Mouse (Mus musculus): ENCODE data around the gene D6Ertd527e. TPM values are rescaled to one million over a fixed set of nuclear protein-coding genes. Genes with fewer than 3 reads are reported as not detected.

D6Ertd527e gene
- polyA plus RNA-seq, 1 experiment, result not detected

- Histone ChIP-seq H3K27me3 (ENCODE audit: control insufficient read depth, insufficient read depth, insufficient read length) (no peaks in the 10 kb centered on the region), H3K79me3 (ENCODE audit: low read depth) (no peaks in the 10 kb centered on the region), H3K36me3 (ENCODE audit: control insufficient read depth, insufficient read depth) (peaks cover 77% of the 10 kb centered on the region), H3ac (ENCODE audit: control insufficient read depth, insufficient read length, low read depth) (no peak overlapping the region), H3K4me3 (ENCODE audit: insufficient read depth, poor library complexity, severe bottlenecking) (no peak overlapping the region), H3K79me2 (ENCODE audit: control insufficient read depth, insufficient read depth) (no peaks in the 10 kb centered on the region)
- TF ChIP-seq MYOG (IDR thresholded peaks at IDR 0.05; ENCODE audit: control insufficient read depth, extremely low read depth, insufficient read length), result no peak
- no peak for TF ChIP-seq MYOD1 (IDR thresholded peaks at IDR 0.05; ENCODE audit: control insufficient read depth, insufficient read length, low read depth)
- TF ChIP-seq CEBPB (IDR thresholded peaks at IDR 0.05; ENCODE audit: low read depth), result no peak
- TF ChIP-seq MAX (IDR thresholded peaks at IDR 0.05), result no peak
- TF ChIP-seq USF1 (IDR thresholded peaks at IDR 0.05; ENCODE audit: low read depth), result no peak
- no peak for TF ChIP-seq CTCF (IDR thresholded peaks at IDR 0.05; ENCODE audit: control insufficient read depth, insufficient read depth, insufficient read length)
- TF ChIP-seq FOSL1 (IDR thresholded peaks at IDR 0.05; ENCODE audit: insufficient read depth, low read length, poor library complexity, severe bottlenecking), result no peak
These were observed 33.9 kb upstream of the D6Ertd527e start for GRCm38 (mm10) chr6:87070641-87071040.

GRCm38 (mm10) chr6:87072759-87073158, 31.8 kb upstream of the D6Ertd527e start:
- TF ChIP-seq MYOG (IDR thresholded peaks at IDR 0.05; ENCODE audit: control insufficient read depth, extremely low read depth, insufficient read length) (no peak), MYOD1 (IDR thresholded peaks at IDR 0.05; ENCODE audit: control insufficient read depth, insufficient read length, low read depth) (no peak), CEBPB (IDR thresholded peaks at IDR 0.05; ENCODE audit: low read depth) (no peak), MAX (IDR thresholded peaks at IDR 0.05) (no peak), FOSL1 (IDR thresholded peaks at IDR 0.05; ENCODE audit: insufficient read depth, low read length, poor library complexity, severe bottlenecking) (no peak), USF1 (IDR thresholded peaks at IDR 0.05; ENCODE audit: low read depth) (no peak), CTCF (IDR thresholded peaks at IDR 0.05; ENCODE audit: control insufficient read depth, insufficient read depth, insufficient read length) (no peak)
- no peak overlapping the region for H3K4me3 ChIP-seq (ENCODE audit: insufficient read depth, poor library complexity, severe bottlenecking)
- H3ac ChIP-seq (ENCODE audit: control insufficient read depth, insufficient read length, low read depth), result no peak overlapping the region
- H3K27me3 ChIP-seq (ENCODE audit: control insufficient read depth, insufficient read depth, insufficient read length), result no peaks in the 10 kb centered on the region
- H3K36me3 ChIP-seq (ENCODE audit: control insufficient read depth, insufficient read depth), result peaks cover 77% of the 10 kb centered on the region
- H3K79me2 ChIP-seq (ENCODE audit: control insufficient read depth, insufficient read depth), result no peaks in the 10 kb centered on the region
- H3K79me3 ChIP-seq (ENCODE audit: low read depth), result no peaks in the 10 kb centered on the region

- H3K79me2 ChIP-seq (ENCODE audit: control insufficient read depth, insufficient read depth), result no peaks in the 10 kb centered on the region
- no peaks in the 10 kb centered on the region for H3K27me3 ChIP-seq (ENCODE audit: control insufficient read depth, insufficient read depth, insufficient read length)
- no peak for TF ChIP-seq CEBPB (IDR thresholded peaks at IDR 0.05; ENCODE audit: low read depth)
- peak; percentile 71 for TF ChIP-seq MYOD1 (IDR thresholded peaks at IDR 0.05; ENCODE audit: control insufficient read depth, insufficient read length, low read depth)
- no peak overlapping the region for H3ac ChIP-seq (ENCODE audit: control insufficient read depth, insufficient read length, low read depth)
- H3K36me3 ChIP-seq (ENCODE audit: control insufficient read depth, insufficient read depth), result peaks cover 65% of the 10 kb centered on the region
- no peak overlapping the region for H3K4me3 ChIP-seq (ENCODE audit: insufficient read depth, poor library complexity, severe bottlenecking)
- no peaks in the 10 kb centered on the region for H3K79me3 ChIP-seq (ENCODE audit: low read depth)
These were observed 29.4 kb upstream of the D6Ertd527e start for GRCm38 (mm10) chr6:87075092-87075685.

DNA sequence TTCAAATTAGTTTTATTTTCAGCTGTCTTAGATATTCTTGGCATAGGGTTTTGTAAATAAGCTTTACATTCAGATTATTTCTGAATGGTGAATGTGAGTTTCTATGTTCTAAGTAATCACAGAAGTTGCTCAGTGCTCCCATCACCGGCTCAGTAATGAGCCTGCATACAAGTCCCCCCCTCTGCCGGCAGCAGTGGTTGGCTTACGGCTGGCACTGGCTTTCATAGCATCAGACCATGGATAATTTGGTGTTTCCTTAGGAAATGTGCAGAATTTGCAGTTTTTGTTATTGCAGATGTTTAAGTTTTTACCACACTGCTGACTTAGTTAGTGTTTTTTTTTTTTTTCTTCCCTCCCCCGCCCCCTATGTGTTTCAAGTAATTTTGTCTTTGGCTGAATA, 25.1 kb upstream of the D6Ertd527e start:
- Histone ChIP-seq H3K36me3 (ENCODE audit: control insufficient read depth, insufficient read depth) (peaks cover 52% of the 10 kb centered on the region), H3ac (ENCODE audit: control insufficient read depth, insufficient read length, low read depth) (no peak overlapping the region), H3K4me3 (ENCODE audit: insufficient read depth, poor library complexity, severe bottlenecking) (no peak overlapping the region), H3K27me3 (ENCODE audit: control insufficient read depth, insufficient read depth, insufficient read length) (no peaks in the 10 kb centered on the region), H3K79me2 (ENCODE audit: control insufficient read depth, insufficient read depth) (no peaks in the 10 kb centered on the region), H3K79me3 (ENCODE audit: low read depth) (no peaks in the 10 kb centered on the region)
- TF ChIP-seq FOSL1 (IDR thresholded peaks at IDR 0.05; ENCODE audit: insufficient read depth, low read length, poor library complexity, severe bottlenecking) (no peak), MYOD1 (IDR thresholded peaks at IDR 0.05; ENCODE audit: control insufficient read depth, insufficient read length, low read depth) (no peak), CTCF (IDR thresholded peaks at IDR 0.05; ENCODE audit: control insufficient read depth, insufficient read depth, insufficient read length) (no peak)

- Histone ChIP-seq H3ac (ENCODE audit: control insufficient read depth, insufficient read length, low read depth) (no peak overlapping the region), H3K79me3 (ENCODE audit: low read depth) (no peaks in the 10 kb centered on the region), H3K79me2 (ENCODE audit: control insufficient read depth, insufficient read depth) (no peaks in the 10 kb centered on the region), H3K27me3 (ENCODE audit: control insufficient read depth, insufficient read depth, insufficient read length) (no peaks in the 10 kb centered on the region), H3K4me3 (ENCODE audit: insufficient read depth, poor library complexity, severe bottlenecking) (no peak overlapping the region), H3K36me3 (ENCODE audit: control insufficient read depth, insufficient read depth) (peaks cover 79% of the 10 kb centered on the region)
- TF ChIP-seq MYOG (IDR thresholded peaks at IDR 0.05; ENCODE audit: control insufficient read depth, extremely low read depth, insufficient read length) (no peak), CEBPB (IDR thresholded peaks at IDR 0.05; ENCODE audit: low read depth) (no peak), FOSL1 (IDR thresholded peaks at IDR 0.05; ENCODE audit: insufficient read depth, low read length, poor library complexity, severe bottlenecking) (no peak), MAX (IDR thresholded peaks at IDR 0.05) (no peak), USF1 (IDR thresholded peaks at IDR 0.05; ENCODE audit: low read depth) (no peak), MYOD1 (IDR thresholded peaks at IDR 0.05; ENCODE audit: control insufficient read depth, insufficient read length, low read depth) (no peak), CTCF (IDR thresholded peaks at IDR 0.05; ENCODE audit: control insufficient read depth, insufficient read depth, insufficient read length) (no peak)
These were observed 19.5 kb upstream of the D6Ertd527e start for GRCm38 (mm10) chr6:87085026-87085425.

GRCm38 (mm10) chr6:87088356-87088755, 16.2 kb upstream of the D6Ertd527e start:
- Histone ChIP-seq H3K36me3 (ENCODE audit: control insufficient read depth, insufficient read depth) (peaks cover 55% of the 10 kb centered on the region), H3K79me3 (ENCODE audit: low read depth) (no peaks in the 10 kb centered on the region), H3ac (ENCODE audit: control insufficient read depth, insufficient read length, low read depth) (no peak overlapping the region), H3K27me3 (ENCODE audit: control insufficient read depth, insufficient read depth, insufficient read length) (no peaks in the 10 kb centered on the region), H3K79me2 (ENCODE audit: control insufficient read depth, insufficient read depth) (no peaks in the 10 kb centered on the region), H3K4me3 (ENCODE audit: insufficient read depth, poor library complexity, severe bottlenecking) (no peak overlapping the region)
- no peak for TF ChIP-seq CTCF (IDR thresholded peaks at IDR 0.05; ENCODE audit: control insufficient read depth, insufficient read depth, insufficient read length)
- no peak for TF ChIP-seq MYOG (IDR thresholded peaks at IDR 0.05; ENCODE audit: control insufficient read depth, extremely low read depth, insufficient read length)
- TF ChIP-seq USF1 (IDR thresholded peaks at IDR 0.05; ENCODE audit: low read depth), result no peak
- no peak for TF ChIP-seq FOSL1 (IDR thresholded peaks at IDR 0.05; ENCODE audit: insufficient read depth, low read length, poor library complexity, severe bottlenecking)
- TF ChIP-seq MAX (IDR thresholded peaks at IDR 0.05), result no peak
- no peak for TF ChIP-seq CEBPB (IDR thresholded peaks at IDR 0.05; ENCODE audit: low read depth)
- no peak for TF ChIP-seq MYOD1 (IDR thresholded peaks at IDR 0.05; ENCODE audit: control insufficient read depth, insufficient read length, low read depth)
